Mouse (Mus musculus): ENCODE measurements around the gene Toporsl. TPM values are rescaled to one million over a fixed set of nuclear protein-coding genes. Genes with fewer than 3 reads are reported as not detected.

The Toporsl gene
- polyA plus RNA-seq (2012; rRNA removed) = not detected in 2 replicates

- Histone ChIP-seq H3K27me3 (ENCODE audit: control insufficient read depth, insufficient read depth, low read length) (no peaks in the 10 kb centered on the region), H3K4me1 (ENCODE audit: control insufficient read depth, insufficient read depth, low read length) (no peaks in the 10 kb centered on the region), H3K27ac (ENCODE audit: insufficient read depth, low read length) (no peak within 1 kb of the TSS), H3K4me3 (replicated peaks; ENCODE audit: insufficient read depth, low read depth, low read length) (no peak within 1 kb of the TSS)
- TF ChIP-seq POLR2A (IDR thresholded peaks at IDR 0.05; ENCODE audit: borderline replicate concordance, insufficient read depth, low read length) = no peak
- TF ChIP-seq CTCF (IDR thresholded peaks at IDR 0.05; ENCODE audit: borderline replicate concordance, insufficient read depth, low read depth, low read length) = no peak
- DNase-seq = no peak
- 89% methylated on average over 2 of the region's 2 CpGs for WGBS
Observed at GRCm38 (mm10) chr4:52595927-52596326, at the start of gene Toporsl. Toporsl (plus strand) TSS chr4:52596274.

GRCm38 (mm10) chr4:52557672-52558071 lies 38.4 kb upstream of the Toporsl start:
- H3K4me3 ChIP-seq (replicated peaks; ENCODE audit: insufficient read depth, low read depth, low read length) = no peak overlapping the region
- H3K27me3 ChIP-seq (ENCODE audit: control insufficient read depth, insufficient read depth, low read length) = no peaks in the 10 kb centered on the region
- 81% methylated on average over 1 of the region's 1 CpGs for WGBS
- H3K27ac ChIP-seq (ENCODE audit: insufficient read depth, low read length) = no peak overlapping the region
- TF ChIP-seq POLR2A (IDR thresholded peaks at IDR 0.05; ENCODE audit: borderline replicate concordance, insufficient read depth, low read length) (no peak), CTCF (IDR thresholded peaks at IDR 0.05; ENCODE audit: borderline replicate concordance, insufficient read depth, low read depth, low read length) (no peak)
- no peak for DNase-seq
- no peaks in the 10 kb centered on the region for H3K4me1 ChIP-seq (ENCODE audit: control insufficient read depth, insufficient read depth, low read length)

GRCm38 (mm10) chr4:52558080-52558479 lies 38.0 kb upstream of the Toporsl start:
- Histone ChIP-seq H3K27ac (ENCODE audit: insufficient read depth, low read length) (no peak overlapping the region), H3K4me3 (replicated peaks; ENCODE audit: insufficient read depth, low read depth, low read length) (no peak overlapping the region), H3K27me3 (ENCODE audit: control insufficient read depth, insufficient read depth, low read length) (no peaks in the 10 kb centered on the region), H3K4me1 (ENCODE audit: control insufficient read depth, insufficient read depth, low read length) (no peaks in the 10 kb centered on the region)
- TF ChIP-seq POLR2A (IDR thresholded peaks at IDR 0.05; ENCODE audit: borderline replicate concordance, insufficient read depth, low read length) (no peak), CTCF (IDR thresholded peaks at IDR 0.05; ENCODE audit: borderline replicate concordance, insufficient read depth, low read depth, low read length) (no peak)
- 54% methylated on average over 1 of the region's 1 CpGs for WGBS
- DNase-seq = no peak

- TF ChIP-seq CTCF (IDR thresholded peaks at IDR 0.05; ENCODE audit: borderline replicate concordance, insufficient read depth, low read depth, low read length) (no peak), POLR2A (IDR thresholded peaks at IDR 0.05; ENCODE audit: borderline replicate concordance, insufficient read depth, low read length) (no peak)
- Histone ChIP-seq H3K4me1 (ENCODE audit: control insufficient read depth, insufficient read depth, low read length) (no peaks in the 10 kb centered on the region), H3K27me3 (ENCODE audit: control insufficient read depth, insufficient read depth, low read length) (no peaks in the 10 kb centered on the region), H3K27ac (ENCODE audit: insufficient read depth, low read length) (no peak overlapping the region), H3K4me3 (replicated peaks; ENCODE audit: insufficient read depth, low read depth, low read length) (no peak overlapping the region)
- WGBS = 78% methylated on average over 1 of the region's 1 CpGs
- DNase-seq = no peak
Observed at GRCm38 (mm10) chr4:52563859-52564258, 32.2 kb upstream of the Toporsl start.

GRCm38 (mm10) chr4:52586194-52586734 lies 9.8 kb upstream of the Toporsl start:
- WGBS = 78% methylated on average over 6 of the region's 6 CpGs
- TF ChIP-seq POLR2A (IDR thresholded peaks at IDR 0.05; ENCODE audit: borderline replicate concordance, insufficient read depth, low read length) = no peak
- no peak for TF ChIP-seq CTCF (IDR thresholded peaks at IDR 0.05; ENCODE audit: borderline replicate concordance, insufficient read depth, low read depth, low read length)
- DNase-seq = no peak
- Histone ChIP-seq H3K4me3 (replicated peaks; ENCODE audit: insufficient read depth, low read depth, low read length) (no peak overlapping the region), H3K27me3 (ENCODE audit: control insufficient read depth, insufficient read depth, low read length) (no peaks in the 10 kb centered on the region), H3K27ac (ENCODE audit: insufficient read depth, low read length) (no peak overlapping the region), H3K4me1 (ENCODE audit: control insufficient read depth, insufficient read depth, low read length) (no peaks in the 10 kb centered on the region)

GRCm38 (mm10) chr4:52593821-52594356 lies 2.2 kb upstream of the Toporsl start:
- DNase-seq = peak in 1 of 2 experiments; percentile 10
- Histone ChIP-seq H3K27ac (ENCODE audit: insufficient read depth, low read length) (no peak overlapping the region), H3K27me3 (ENCODE audit: control insufficient read depth, insufficient read depth, low read length) (no peaks in the 10 kb centered on the region), H3K4me1 (ENCODE audit: control insufficient read depth, insufficient read depth, low read length) (no peaks in the 10 kb centered on the region), H3K4me3 (replicated peaks; ENCODE audit: insufficient read depth, low read depth, low read length) (no peak overlapping the region)
- 8% methylated on average over 4 of the region's 4 CpGs for WGBS
- TF ChIP-seq POLR2A (IDR thresholded peaks at IDR 0.05; ENCODE audit: borderline replicate concordance, insufficient read depth, low read length) (no peak), CTCF (IDR thresholded peaks at IDR 0.05; ENCODE audit: borderline replicate concordance, insufficient read depth, low read depth, low read length) (no peak)

- WGBS = 87% methylated on average over 13 of the region's 13 CpGs
Observed at GRCm38 (mm10) chr4:52594632-52595031, 1.4 kb upstream of the Toporsl start.

GRCm38 (mm10) chr4:52598180-52598881 lies 2.3 kb downstream of the Toporsl start:
- H3K27ac ChIP-seq (ENCODE audit: insufficient read depth, low read length) = no peak overlapping the region
- WGBS = 51% methylated on average over 7 of the region's 7 CpGs
- no peaks in the 10 kb centered on the region for H3K4me1 ChIP-seq (ENCODE audit: control insufficient read depth, insufficient read depth, low read length)
- TF ChIP-seq POLR2A (IDR thresholded peaks at IDR 0.05; ENCODE audit: borderline replicate concordance, insufficient read depth, low read length) (no peak), CTCF (IDR thresholded peaks at IDR 0.05; ENCODE audit: borderline replicate concordance, insufficient read depth, low read depth, low read length) (no peak)
- H3K27me3 ChIP-seq (ENCODE audit: control insufficient read depth, insufficient read depth, low read length) = no peaks in the 10 kb centered on the region
- H3K4me3 ChIP-seq (replicated peaks; ENCODE audit: insufficient read depth, low read depth, low read length) = no peak overlapping the region
- no peak for DNase-seq

More at GRCm38 (mm10) chr4:52594632-52595031, 1.4 kb upstream of the Toporsl start:
- TF ChIP-seq POLR2A (IDR thresholded peaks at IDR 0.05; ENCODE audit: borderline replicate concordance, insufficient read depth, low read length) (no peak), CTCF (IDR thresholded peaks at IDR 0.05; ENCODE audit: borderline replicate concordance, insufficient read depth, low read depth, low read length) (no peak)
- no peak overlapping the region for H3K4me3 ChIP-seq (replicated peaks; ENCODE audit: insufficient read depth, low read depth, low read length)
- H3K27me3 ChIP-seq (ENCODE audit: control insufficient read depth, insufficient read depth, low read length) = no peaks in the 10 kb centered on the region
- H3K27ac ChIP-seq (ENCODE audit: insufficient read depth, low read length) = no peak overlapping the region
- no peaks in the 10 kb centered on the region for H3K4me1 ChIP-seq (ENCODE audit: control insufficient read depth, insufficient read depth, low read length)
- DNase-seq = no peak
